Mouse (Mus musculus): ENCODE data around the gene Slc15a1.

Gene Slc15a1

GRCm38 (mm10) chr14:121492328-121492727, 12.7 kb downstream of the Slc15a1 start:
- DNase-seq (ENCODE audit: low read depth), result no peak

- DNase-seq (ENCODE audit: low read depth), result no peak
These were observed 19.3 kb downstream of the Slc15a1 start for GRCm38 (mm10) chr14:121485722-121486121.

GRCm38 (mm10) chr14:121484436-121484835, 20.6 kb downstream of the Slc15a1 start:
- no peak for DNase-seq (ENCODE audit: low read depth)

- DNase-seq (ENCODE audit: low read depth), result no peak
These were observed 22.9 kb downstream of the Slc15a1 start for GRCm38 (mm10) chr14:121482181-121482580.

- no peak for DNase-seq (ENCODE audit: low read depth)
These were observed 23.5 kb downstream of the Slc15a1 start for GRCm38 (mm10) chr14:121481591-121481990.

- no peak for DNase-seq (ENCODE audit: low read depth)
These were observed 26.0 kb downstream of the Slc15a1 start for GRCm38 (mm10) chr14:121479096-121479495.

GRCm38 (mm10) chr14:121477925-121478693, 26.9 kb downstream of the Slc15a1 start:
- DNase-seq (ENCODE audit: low read depth), result peak; percentile 63

GRCm38 (mm10) chr14:121473869-121474268, 31.2 kb downstream of the Slc15a1 start:
- no peak for DNase-seq (ENCODE audit: low read depth)

- DNase-seq (ENCODE audit: low read depth), result no peak
These were observed 33.4 kb downstream of the Slc15a1 start for GRCm38 (mm10) chr14:121471545-121472121.

- DNase-seq (ENCODE audit: low read depth), result no peak
These were observed 35.5 kb downstream of the Slc15a1 start for GRCm38 (mm10) chr14:121469601-121470000.

GRCm38 (mm10) chr14:121467646-121468045, 37.4 kb downstream of the Slc15a1 start:
- no peak for DNase-seq (ENCODE audit: low read depth)

- no peak for DNase-seq (ENCODE audit: low read depth)
These were observed 38.6 kb downstream of the Slc15a1 start for GRCm38 (mm10) chr14:121466501-121466900.

GRCm38 (mm10) chr14:121464318-121464717, 40.7 kb downstream of the Slc15a1 start:
- no peak for DNase-seq (ENCODE audit: low read depth)

- no peak for DNase-seq (ENCODE audit: low read depth)
These were observed 42.3 kb downstream of the Slc15a1 start for GRCm38 (mm10) chr14:121462756-121463155.

- DNase-seq (ENCODE audit: low read depth), result no peak
These were observed 44.1 kb downstream of the Slc15a1 start for GRCm38 (mm10) chr14:121460966-121461365.

GRCm38 (mm10) chr14:121458521-121458920, 46.5 kb downstream of the Slc15a1 start:
- no peak for DNase-seq (ENCODE audit: low read depth)

- no peak for DNase-seq (ENCODE audit: low read depth)
These were observed 47.5 kb downstream of the Slc15a1 start for GRCm38 (mm10) chr14:121457536-121457935.

- DNase-seq (ENCODE audit: low read depth), result peak; percentile 33
These were observed 48.4 kb downstream of the Slc15a1 start for GRCm38 (mm10) chr14:121456416-121457285.

GRCm38 (mm10) chr14:121455976-121456375, 49.1 kb downstream of the Slc15a1 start:
- DNase-seq (ENCODE audit: low read depth), result no peak

GRCm38 (mm10) chr14:121455527-121455926, 49.5 kb downstream of the Slc15a1 start:
- DNase-seq (ENCODE audit: low read depth), result peak; percentile 87

- DNase-seq (ENCODE audit: low read depth), result no peak
These were observed 51.9 kb downstream of the Slc15a1 start for GRCm38 (mm10) chr14:121453130-121453529.

GRCm38 (mm10) chr14:121452227-121452626, 52.8 kb downstream of the Slc15a1 start:
- DNase-seq (ENCODE audit: low read depth), result no peak
